ENCODE assay signal across 8 mouse cellular contexts in the genomic region with DNA sequence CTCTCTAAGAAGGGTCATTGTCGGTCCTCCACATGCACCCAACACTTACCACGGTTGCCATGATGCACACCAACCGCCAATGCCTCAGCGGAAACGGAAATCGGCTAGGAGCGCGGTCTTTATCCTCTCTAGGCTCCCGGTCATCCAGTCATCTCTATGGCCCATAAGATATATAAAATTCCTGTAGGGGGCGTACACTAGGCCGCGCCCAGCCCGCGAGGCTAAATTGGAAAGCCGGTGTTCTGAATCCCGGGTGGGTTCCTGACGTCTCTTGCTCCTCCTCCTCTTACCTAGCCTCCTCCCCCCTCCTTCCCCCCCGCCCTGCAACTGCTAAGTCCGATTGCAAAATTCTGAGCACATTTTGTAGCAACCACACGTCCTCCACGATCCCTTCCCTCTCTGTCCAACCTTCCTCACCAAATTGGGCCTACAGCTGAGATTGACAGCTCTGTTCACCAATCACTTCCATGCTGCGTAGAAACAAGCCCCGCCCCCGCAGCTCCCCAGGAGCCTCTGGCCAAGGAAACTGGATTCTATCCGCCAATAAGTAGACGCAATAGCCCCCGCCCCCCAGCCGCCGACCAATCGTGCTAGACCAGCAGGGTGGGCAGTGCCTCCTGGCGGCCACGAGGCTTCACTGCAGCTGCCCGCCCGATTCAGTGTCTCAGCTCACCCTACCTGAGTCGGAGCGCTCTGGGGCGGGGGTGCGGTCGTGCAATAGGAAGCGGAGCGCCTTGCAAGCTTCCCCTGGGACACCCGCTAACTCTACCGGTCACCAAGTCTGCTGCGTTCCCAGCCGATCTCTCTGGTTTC. TPM values are rescaled to one million over a fixed set of nuclear protein-coding genes. Genes with fewer than 3 reads are reported as not detected.
DNase-seq lines count a peak whose midpoint lies in the region; ATAC-seq and TF ChIP-seq lines count a peak whose summit lies in the region.

Gene Gys1, plus strand, starts transcription at position 642 of the 813 bp plus-strand sequence.

- H3K9me3 ChIP-seq in forebrain, embryonic 10.5 days, result no peaks in the 10 kb centered on the region
- no peaks in the 10 kb centered on the region for H3K9me3 ChIP-seq in heart, embryonic 15.5 days (replicated peaks)
- no peaks in the 10 kb centered on the region for H3K9me3 ChIP-seq in liver, embryonic 14.5 days (ENCODE audit: control insufficient read depth, low read length)
- no peaks in the 10 kb centered on the region for H3K9me3 ChIP-seq in neural tube, embryonic 11.5 days (ENCODE audit: control insufficient read depth, low read length)
- H3K9me3 ChIP-seq in stomach, postnatal 0 days (ENCODE audit: control insufficient read depth, low read length), result no peaks in the 10 kb centered on the region

- WGBS in forebrain, embryonic 10.5 days, result under 1% methylated on average over 45 of the region's 45 CpGs
- WGBS in heart, embryonic 15.5 days, result under 1% methylated on average over 45 of the region's 45 CpGs
- under 1% methylated on average over 45 of the region's 45 CpGs for WGBS in liver, embryonic 14.5 days (ENCODE audit: insufficient replicate concordance)
- under 1% methylated on average over 45 of the region's 45 CpGs for WGBS in neural tube, embryonic 11.5 days
- WGBS in stomach, postnatal 0 days, result under 1% methylated on average over 45 of the region's 45 CpGs

- H3K36me3 ChIP-seq in forebrain, embryonic 10.5 days (replicated peaks), result peaks cover 37% of the 10 kb centered on the region
- H3K36me3 ChIP-seq in heart, embryonic 15.5 days, result peaks cover 23% of the 10 kb centered on the region
- peaks cover 3% of the 10 kb centered on the region; the same call in 1 of the 2 replicates for H3K36me3 ChIP-seq in liver, embryonic 14.5 days (replicated peaks; ENCODE audit: control insufficient read depth, insufficient read depth, low read depth)
- H3K36me3 ChIP-seq in neural tube, embryonic 11.5 days (ENCODE audit: control insufficient read depth, insufficient read depth, low read length), result peaks cover 10% of the 10 kb centered on the region
- H3K36me3 ChIP-seq in stomach, postnatal 0 days (ENCODE audit: control insufficient read depth, insufficient read depth, low read length), result peaks cover 6% of the 10 kb centered on the region; the same call in 1 of the 2 replicates

- H3K4me3 ChIP-seq in forebrain, embryonic 10.5 days, result peak within 1 kb of the TSS; percentile 95
- peak within 1 kb of the TSS; percentile 80 for H3K4me3 ChIP-seq in heart, embryonic 15.5 days
- H3K4me3 ChIP-seq in liver, embryonic 14.5 days (ENCODE audit: insufficient read depth in 1 of 2, low read depth in 2 of 2, low read length in 2 of 2), result peak within 1 kb of the TSS; percentile 87 to 97
- H3K4me3 ChIP-seq in neural tube, embryonic 11.5 days (ENCODE audit: low read depth, low read length), result peak within 1 kb of the TSS; percentile 75
- H3K4me3 ChIP-seq in stomach, postnatal 0 days (ENCODE audit: low read depth, low read length), result peak within 1 kb of the TSS; percentile 53

- peak; percentile 67 for TF ChIP-seq EP300 in liver, embryonic 14.5 days (IDR thresholded peaks at IDR 0.05; ENCODE audit: low read depth)
- TF ChIP-seq EP300 in stomach, postnatal 0 days (optimal IDR thresholded peaks at IDR 0.05), result peak; percentile 67

- H3K4me1 ChIP-seq in forebrain, embryonic 10.5 days, result peaks cover 48% of the 10 kb centered on the region
- H3K4me1 ChIP-seq in heart, embryonic 15.5 days (replicated peaks), result peaks cover 44% of the 10 kb centered on the region
- peaks cover 0 to 14% of the 10 kb centered on the region in 2 experiments; a peak in 2 of 4 replicates for H3K4me1 ChIP-seq in liver, embryonic 14.5 days (replicated peaks; ENCODE audit: control insufficient read depth in 2 of 2, insufficient read depth in 2 of 2, low read length in 1 of 2)
- peaks cover 18% of the 10 kb centered on the region; the same call in 1 of the 2 replicates for H3K4me1 ChIP-seq in neural tube, embryonic 11.5 days (ENCODE audit: control insufficient read depth, insufficient read depth, low read length)
- peaks cover 9% of the 10 kb centered on the region for H3K4me1 ChIP-seq in stomach, postnatal 0 days (replicated peaks; ENCODE audit: control insufficient read depth, insufficient read depth)

- peak within 1 kb of the TSS; percentile 88 for H3K9ac ChIP-seq in heart, embryonic 15.5 days
- H3K9ac ChIP-seq in liver, embryonic 14.5 days (replicated peaks), result peak within 1 kb of the TSS; percentile 89
- H3K9ac ChIP-seq in neural tube, embryonic 11.5 days (ENCODE audit: low read length), result peak within 1 kb of the TSS; percentile 75
- peak within 1 kb of the TSS; percentile 76 for H3K9ac ChIP-seq in stomach, postnatal 0 days (ENCODE audit: low read length)

- peak within 1 kb of the TSS; percentile 94 for H3K27ac ChIP-seq in forebrain, embryonic 10.5 days
- peak within 1 kb of the TSS; percentile 91 for H3K27ac ChIP-seq in heart, embryonic 15.5 days
- H3K27ac ChIP-seq in liver, embryonic 14.5 days, result peak within 1 kb of the TSS; percentile 79
- H3K27ac ChIP-seq in neural tube, embryonic 11.5 days (ENCODE audit: low read depth, low read length), result peak within 1 kb of the TSS; percentile 79
- H3K27ac ChIP-seq in stomach, postnatal 0 days (replicated peaks), result peak within 1 kb of the TSS; percentile 82

- peaks cover 7% of the 10 kb centered on the region for H3K27me3 ChIP-seq in forebrain, embryonic 10.5 days (ENCODE audit: poor library complexity, severe bottlenecking)
- H3K27me3 ChIP-seq in heart, embryonic 15.5 days, result no peaks in the 10 kb centered on the region
- no peaks in the 10 kb centered on the region for H3K27me3 ChIP-seq in liver, embryonic 14.5 days (ENCODE audit: control insufficient read depth, insufficient read depth, low read length)
- no peaks in the 10 kb centered on the region for H3K27me3 ChIP-seq in neural tube, embryonic 11.5 days (ENCODE audit: control insufficient read depth, insufficient read depth, low read length)
- no peaks in the 10 kb centered on the region for H3K27me3 ChIP-seq in stomach, postnatal 0 days (ENCODE audit: control insufficient read depth, insufficient read depth, low read length)

- peak within 1 kb of the TSS; percentile 94 for H3K4me2 ChIP-seq in heart, embryonic 15.5 days
- peak within 1 kb of the TSS; percentile 88 for H3K4me2 ChIP-seq in liver, embryonic 14.5 days (ENCODE audit: low read depth)
- H3K4me2 ChIP-seq in neural tube, embryonic 11.5 days (ENCODE audit: low read depth), result peak within 1 kb of the TSS; percentile 92
- H3K4me2 ChIP-seq in stomach, postnatal 0 days (replicated peaks; ENCODE audit: low read depth), result peak within 1 kb of the TSS; percentile 94

- TF ChIP-seq CTCF in liver, embryonic 14.5 days (IDR thresholded peaks at IDR 0.05; ENCODE audit: low read depth), result peak; percentile 99
- peak; percentile 98 for TF ChIP-seq CTCF in stomach, postnatal 0 days (IDR thresholded peaks at IDR 0.05; ENCODE audit: low read depth)

- peak; percentile 96 for ATAC-seq in heart, embryonic 15.5 days (replicated peaks; ENCODE audit: insufficient number of reproducible peaks, insufficient read depth, low FRiP score, low read depth)
- ATAC-seq in liver, embryonic 14.5 days (ENCODE audit: insufficient read depth), result peak; percentile 97
- peak; percentile 94 for ATAC-seq in neural tube, embryonic 11.5 days (ENCODE audit: insufficient read depth, low FRiP score, low TSS enrichment)
- peak; percentile 96 for ATAC-seq in stomach, postnatal 0 days (ENCODE audit: low FRiP score, low TSS enrichment)

- peak; percentile 100 for DNase-seq in CD8-positive naive resting alpha-beta T cell, adult 2 months (ENCODE audit: low read depth in 2 of 2, low spot score in 2 of 2)
- peak; percentile 99 for DNase-seq in c-Kit-positive CD71-negative TER-119-negative erythroid progenitor cells, embryonic 14.5 days (ENCODE audit: low read depth)
- peak; percentile 100 for DNase-seq in forebrain, embryonic 10.5 days (ENCODE audit: extremely low spot score, low spot score)
- peak; percentile 100 for DNase-seq in kidney, postnatal 25 days
- peak; percentile 99 to 100 (median 100) for DNase-seq in liver, embryonic 14.5 days (ENCODE audit: low read depth in 3 of 3, low spot score in 3 of 3)
- peak; percentile 100 for DNase-seq in neural tube, embryonic 11.5 days (ENCODE audit: low spot score)
- DNase-seq in stomach, postnatal 0 days (ENCODE audit: low spot score), result peak; percentile 100

RNA-seq across cellular contexts. Expression of gene Gys1, which starts in this region (rescaled TPM):
- 39.0 and 41.6 TPM in 2 replicates for polyA plus RNA-seq in forebrain, embryonic 10.5 days (2016; fragmentation: Nextera tagmentation; extraction: Ambion mirVana)
- 111 and 113 TPM in 2 replicates for polyA plus RNA-seq in heart, embryonic 15.5 days (2015; fragmentation: Nextera tagmentation; extraction: Ambion mirVana)
- polyA plus RNA-seq in liver, embryonic 14.5 days (2012; rRNA removed), result 3.2 and 3.6 TPM in 2 replicates
- polyA plus RNA-seq in liver, embryonic 14.5 days (2014; fragmentation: Nextera tagmentation; extraction: Ambion mirVana), result 2.8 and 3.1 TPM in 2 replicates
- polyA plus RNA-seq in neural tube, embryonic 11.5 days (2014; fragmentation: Nextera tagmentation; extraction: Ambion mirVana), result 32.8 and 37.2 TPM in 2 replicates
- 10.1 and 10.6 TPM in 2 replicates for polyA plus RNA-seq in stomach, postnatal 0 days (2015; fragmentation: Nextera tagmentation; extraction: Ambion mirVana)

Comparison
In these comparisons a context has a peak if more than half of its experiments do, and no peak if none do; other contexts are left out.
1. Peak in every context shown above with its lines: DNase-seq, ATAC-seq, H3K4me3 ChIP-seq and H3K27ac ChIP-seq.